Mouse (Mus musculus) testis, postnatal 10 days (tissue): Measurements from ENCODE around the gene Chaf1a.

Source experiments
- DNase-seq: peaks from one replicate; pipeline ENCODE4 v3.0.0; 2021; ENCODE audit warnings: low spot score

The Chaf1a gene

GRCm38 (mm10) chr17:56119981-56120880 is 80.0 kb downstream of the Chaf1a start:
- DNase-seq: peak; percentile 87

GRCm38 (mm10) chr17:56121826-56122225 is 81.6 kb downstream of the Chaf1a start, which contains the start of gene Lrg1:
TSS of gene Lrg1 (minus strand) at chr17:56122001.
- no peak for DNase-seq
